Mouse (Mus musculus): ENCODE results near the gene Atg4c. TPM values are rescaled to one million over a fixed set of nuclear protein-coding genes. Genes with fewer than 3 reads are reported as not detected.

The Atg4c gene
- polyA plus RNA-seq, 1 experiment from 2014 or later: 16.9 TPM

DNA sequence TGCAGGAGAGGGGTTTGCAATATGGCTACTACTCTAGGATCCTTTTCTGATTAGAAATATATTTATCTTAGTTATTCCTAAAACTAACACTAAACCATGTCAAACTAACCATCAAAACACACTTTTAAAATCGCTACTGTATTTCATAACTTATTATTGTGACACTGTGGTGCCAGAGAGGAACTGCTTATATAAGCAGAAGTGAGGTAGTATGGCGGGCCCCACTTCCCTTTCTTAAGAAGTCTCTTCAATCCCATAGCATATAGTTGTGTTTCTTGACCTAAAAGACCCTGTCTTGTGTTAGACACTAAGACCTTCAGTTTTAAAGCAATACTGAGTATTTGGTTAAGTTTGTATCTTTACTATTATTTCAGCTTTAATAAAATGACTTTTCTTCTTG, 31.1 kb downstream of the Atg4c start:
- Histone ChIP-seq H3K4me1 (no peaks in the 10 kb centered on the region), H3K9me3 (no peaks in the 10 kb centered on the region), H3K4me2 (no peak overlapping the region), H3K9ac (no peak overlapping the region), H3K27ac (no peak overlapping the region), H3K36me3 (peaks cover 59% of the 10 kb centered on the region), H3K4me3 (no peak overlapping the region), H3K27me3 (no peaks in the 10 kb centered on the region)
- 88% methylated on average over 2 of the region's 2 CpGs for WGBS
- no peak for ATAC-seq (ENCODE audit: insufficient number of reproducible peaks, insufficient read depth, low FRiP score, low TSS enrichment, low read depth)

DNA sequence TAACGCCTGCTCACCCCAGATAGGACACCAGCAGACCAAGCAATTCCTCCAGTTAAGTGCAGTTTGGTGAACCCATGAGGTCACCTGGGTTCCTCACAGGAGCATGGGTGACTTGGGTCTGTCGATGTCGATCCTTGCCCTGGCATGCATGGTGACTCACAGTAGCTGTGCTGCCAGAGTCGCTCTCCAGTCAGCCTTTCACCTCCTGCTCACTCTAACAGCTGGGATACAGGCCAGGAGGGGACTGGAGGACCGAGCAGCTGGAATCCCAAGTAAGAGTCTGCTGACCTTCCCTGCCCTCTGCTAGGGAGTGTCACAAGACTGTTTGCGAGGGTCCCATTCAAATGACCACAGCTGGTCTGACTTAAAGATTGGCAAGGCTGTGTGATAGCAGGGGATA, 33.5 kb downstream of the Atg4c start:
- Histone ChIP-seq H3K9me3 (no peaks in the 10 kb centered on the region), H3K4me1 (no peaks in the 10 kb centered on the region), H3K4me2 (no peak overlapping the region), H3K9ac (no peak overlapping the region), H3K27me3 (no peaks in the 10 kb centered on the region), H3K36me3 (peaks cover 50% of the 10 kb centered on the region), H3K27ac (no peak overlapping the region), H3K4me3 (no peak overlapping the region)
- no peak for ATAC-seq (ENCODE audit: insufficient number of reproducible peaks, insufficient read depth, low FRiP score, low TSS enrichment, low read depth)
- WGBS: 73% methylated on average over 6 of the region's 6 CpGs

DNA sequence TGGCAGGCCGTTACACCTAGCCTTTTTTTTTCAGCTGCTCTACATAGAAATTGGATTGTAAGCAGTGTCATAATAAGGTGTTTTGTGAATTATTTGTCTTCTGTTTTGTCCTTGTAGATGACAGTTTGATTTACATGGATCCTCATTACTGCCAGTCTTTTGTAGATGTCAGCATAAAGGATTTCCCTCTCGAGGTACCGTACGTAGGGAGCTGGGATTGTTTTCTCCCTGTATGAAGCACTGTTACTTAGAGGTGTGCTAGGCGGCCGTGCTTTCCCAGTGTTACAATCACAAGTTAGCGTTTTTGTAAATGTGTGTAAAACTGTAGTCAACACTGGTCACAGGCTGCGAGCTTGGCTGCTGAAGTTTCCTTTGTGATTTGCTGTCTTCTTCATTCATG, 35.6 kb downstream of the Atg4c start:
- H3K27ac ChIP-seq: no peak overlapping the region
- H3K4me2 ChIP-seq: no peak overlapping the region
- H3K27me3 ChIP-seq: no peaks in the 10 kb centered on the region
- H3K4me3 ChIP-seq: no peak overlapping the region
- H3K36me3 ChIP-seq: peaks cover 35% of the 10 kb centered on the region
- H3K9me3 ChIP-seq: no peaks in the 10 kb centered on the region
- WGBS: 89% methylated on average over 8 of the region's 8 CpGs
- H3K9ac ChIP-seq: no peak overlapping the region
- no peaks in the 10 kb centered on the region for H3K4me1 ChIP-seq
- no peak for ATAC-seq (ENCODE audit: insufficient number of reproducible peaks, insufficient read depth, low FRiP score, low TSS enrichment, low read depth)

DNA sequence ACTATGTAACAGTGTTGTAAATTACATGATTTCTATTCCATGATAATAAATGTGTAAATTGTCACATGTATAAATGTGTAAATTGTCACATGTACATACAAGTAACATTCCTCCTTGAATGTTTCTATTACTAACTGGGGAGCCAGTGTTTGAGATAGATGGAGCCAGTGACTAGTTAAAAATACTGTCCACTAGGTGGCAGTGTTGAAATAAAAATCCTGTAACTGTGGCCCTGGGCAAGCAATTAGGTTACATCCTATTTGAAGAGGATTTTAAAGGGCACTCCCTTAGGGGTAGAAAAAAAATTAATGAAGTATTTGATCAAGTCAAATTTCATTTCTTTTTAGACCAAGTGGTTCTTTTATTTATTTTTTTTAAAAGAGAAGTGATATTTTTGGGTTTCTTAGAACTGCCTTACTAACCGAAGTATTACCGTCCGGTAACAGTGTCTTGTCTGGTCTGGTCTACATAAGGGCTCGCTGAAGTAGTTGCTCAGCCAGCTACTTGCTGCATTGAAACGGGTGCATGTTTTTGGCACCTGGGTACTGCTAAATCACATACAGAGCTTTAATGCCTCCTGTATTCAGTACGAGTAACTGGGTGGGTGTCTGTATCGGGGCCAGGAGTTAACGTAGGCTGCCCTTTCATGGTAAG, 41.6 kb downstream of the Atg4c start:
- WGBS: 88% methylated on average over 8 of the region's 8 CpGs

DNA sequence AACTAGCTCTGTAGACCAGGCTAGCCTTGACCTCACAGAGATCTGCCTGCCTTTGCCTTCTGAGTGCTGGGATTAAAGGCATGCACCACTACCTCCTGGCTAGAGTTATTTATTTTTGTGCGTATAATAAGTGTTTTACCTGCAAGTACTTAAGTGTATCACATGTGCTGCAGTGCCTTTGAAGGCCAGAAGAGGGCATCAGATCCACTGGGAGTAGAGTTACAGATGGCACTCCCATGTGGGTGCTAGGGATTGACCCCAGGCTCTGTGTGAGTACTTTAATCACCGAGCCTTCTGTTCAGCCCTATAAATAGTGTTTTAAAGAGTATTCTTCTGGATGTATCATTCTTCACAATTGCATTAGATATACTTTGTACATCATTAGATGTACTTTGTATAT, 44.6 kb downstream of the Atg4c start:
- ATAC-seq (ENCODE audit: insufficient number of reproducible peaks, insufficient read depth, low FRiP score, low TSS enrichment, low read depth): no peak
- H3K4me3 ChIP-seq: no peak overlapping the region
- no peaks in the 10 kb centered on the region for H3K27me3 ChIP-seq
- H3K27ac ChIP-seq: no peak overlapping the region
- peaks cover 16% of the 10 kb centered on the region for H3K36me3 ChIP-seq
- H3K4me1 ChIP-seq: no peaks in the 10 kb centered on the region
- H3K9ac ChIP-seq: no peak overlapping the region
- WGBS: 92% methylated on average over 2 of the region's 2 CpGs
- H3K9me3 ChIP-seq: no peaks in the 10 kb centered on the region
- H3K4me2 ChIP-seq: no peak overlapping the region

More for the DNA sequence above, 41.6 kb downstream of the Atg4c start:
- Histone ChIP-seq H3K9me3 (no peaks in the 10 kb centered on the region), H3K36me3 (peaks cover 11% of the 10 kb centered on the region), H3K4me1 (no peaks in the 10 kb centered on the region), H3K27me3 (no peaks in the 10 kb centered on the region), H3K4me2 (no peak overlapping the region), H3K4me3 (no peak overlapping the region), H3K9ac (no peak overlapping the region), H3K27ac (no peak overlapping the region)
- no peak for ATAC-seq (ENCODE audit: insufficient number of reproducible peaks, insufficient read depth, low FRiP score, low TSS enrichment, low read depth)

DNA sequence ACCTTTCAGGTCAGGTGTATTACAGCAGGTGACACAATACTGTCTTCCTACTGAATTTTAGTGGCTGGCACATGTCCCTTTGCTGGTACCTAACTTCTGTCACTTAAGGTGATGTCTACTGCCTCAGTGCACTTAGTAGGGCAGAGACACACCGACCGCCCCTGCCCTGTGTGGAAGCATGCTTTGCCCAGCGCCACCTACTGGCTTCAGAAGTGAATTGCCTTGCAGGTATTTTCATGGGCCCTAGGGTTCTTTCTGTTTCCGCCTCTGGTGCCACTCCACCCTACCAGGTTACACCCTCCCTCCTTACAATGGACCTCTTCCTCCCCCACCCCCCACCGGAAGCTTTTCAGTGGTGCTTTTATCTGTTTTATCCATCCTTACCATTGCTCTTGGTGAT, 47.9 kb downstream of the Atg4c start:
- H3K36me3 ChIP-seq: peaks cover 17% of the 10 kb centered on the region
- H3K4me2 ChIP-seq: no peak overlapping the region
- ATAC-seq (ENCODE audit: insufficient number of reproducible peaks, insufficient read depth, low FRiP score, low TSS enrichment, low read depth): no peak
- no peak overlapping the region for H3K27ac ChIP-seq
- H3K9me3 ChIP-seq: no peaks in the 10 kb centered on the region
- 52% methylated on average over 5 of the region's 5 CpGs for WGBS
- H3K27me3 ChIP-seq: no peaks in the 10 kb centered on the region
- H3K9ac ChIP-seq: no peak overlapping the region
- no peaks in the 10 kb centered on the region for H3K4me1 ChIP-seq
- no peak overlapping the region for H3K4me3 ChIP-seq

DNA sequence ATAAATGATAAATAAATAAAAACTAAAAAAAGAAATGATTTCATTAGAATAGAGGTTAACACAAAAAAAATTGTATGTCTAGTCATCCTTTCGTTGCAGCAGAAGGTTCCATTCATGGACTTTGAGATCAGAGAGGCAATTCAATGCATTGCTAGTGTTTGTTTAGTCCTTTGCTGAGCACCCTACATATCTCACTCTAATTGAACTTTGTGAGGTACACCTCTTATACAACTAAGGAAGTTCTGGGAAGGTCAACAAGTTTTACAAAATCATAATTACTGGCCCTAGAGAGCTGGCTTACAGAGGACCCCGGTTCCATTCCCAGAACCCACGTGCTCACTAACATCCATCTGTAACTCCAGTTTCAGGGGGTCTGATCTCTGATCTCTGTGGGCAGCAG, 55.6 kb downstream of the Atg4c start:
- no peaks in the 10 kb centered on the region for H3K9me3 ChIP-seq
- WGBS: 91% methylated on average over 3 of the region's 3 CpGs
- H3K36me3 ChIP-seq: 0 out of 2 replicates have a peak, but pooled peaks cover 2% of the 10 kb centered on the region
- no peak overlapping the region for H3K9ac ChIP-seq
- H3K4me1 ChIP-seq: no peaks in the 10 kb centered on the region
- H3K4me2 ChIP-seq: no peak overlapping the region
- no peak overlapping the region for H3K27ac ChIP-seq
- no peaks in the 10 kb centered on the region for H3K27me3 ChIP-seq
- ATAC-seq (ENCODE audit: insufficient number of reproducible peaks, insufficient read depth, low FRiP score, low TSS enrichment, low read depth): no peak
- no peak overlapping the region for H3K4me3 ChIP-seq

DNA sequence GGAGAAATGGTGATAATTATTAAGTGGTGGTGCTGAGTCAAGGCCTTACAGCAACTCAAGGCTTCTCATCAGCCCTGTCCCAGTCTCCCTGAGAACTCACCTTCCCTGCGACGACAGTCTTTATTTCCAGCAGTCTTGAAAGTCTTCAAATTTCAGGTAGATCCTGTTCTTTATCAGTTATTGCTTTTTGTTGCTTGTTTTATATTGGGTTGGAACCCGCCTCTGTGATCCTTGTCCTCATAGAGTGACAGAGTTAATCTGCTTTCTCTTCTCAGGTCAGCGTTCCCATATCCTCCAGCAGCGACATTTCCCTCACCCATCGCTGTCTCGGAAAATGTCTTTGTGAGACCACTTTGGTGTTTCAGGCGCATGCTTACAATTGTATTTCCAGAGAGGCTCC, 56.1 kb downstream of the Atg4c start:
- no peak overlapping the region for H3K4me3 ChIP-seq

DNA sequence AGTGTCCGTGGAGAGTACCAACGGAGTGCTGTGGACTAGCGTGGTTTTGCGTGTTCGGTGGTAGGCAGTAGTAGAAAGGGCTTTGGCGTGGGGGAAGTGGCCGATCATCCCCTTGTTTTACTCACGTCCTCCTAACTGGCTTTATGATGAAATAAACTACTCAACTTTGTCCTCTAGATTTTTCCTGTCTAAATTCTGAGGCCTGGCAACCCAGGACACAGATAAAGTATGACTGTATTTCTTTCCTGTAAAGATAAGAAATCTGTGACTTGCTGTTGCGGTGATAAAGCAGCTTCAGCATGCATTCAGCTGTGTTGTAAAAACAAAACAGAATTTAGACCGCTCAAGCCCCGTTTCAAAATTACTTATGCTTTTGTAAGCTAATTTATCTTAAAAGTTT, 59.2 kb downstream of the Atg4c start:
- no peak for ATAC-seq (ENCODE audit: insufficient number of reproducible peaks, insufficient read depth, low FRiP score, low TSS enrichment, low read depth)
- 94% methylated on average over 11 of the region's 11 CpGs for whole genome bisulfite sequencing
- no peaks in the 10 kb centered on the region for H3K9me3 ChIP-seq
- no peak overlapping the region for H3K4me3 ChIP-seq
- H3K36me3 ChIP-seq: 0 out of 2 replicates have a peak, but pooled peaks cover 3% of the 10 kb centered on the region
- no peaks in the 10 kb centered on the region for H3K4me1 ChIP-seq
- H3K27ac ChIP-seq: no peak overlapping the region
- no peak overlapping the region for H3K9ac ChIP-seq
- H3K27me3 ChIP-seq: no peaks in the 10 kb centered on the region
- no peak overlapping the region for H3K4me2 ChIP-seq

More for the DNA sequence above, 56.1 kb downstream of the Atg4c start:
- WGBS: 93% methylated on average over 8 of the region's 8 CpGs
- Histone ChIP-seq H3K27me3 (no peaks in the 10 kb centered on the region), H3K4me1 (no peaks in the 10 kb centered on the region), H3K4me2 (no peak overlapping the region), H3K9ac (no peak overlapping the region), H3K27ac (no peak overlapping the region), H3K9me3 (no peaks in the 10 kb centered on the region), H3K36me3 (0 out of 2 replicates have a peak, but pooled peaks cover 4% of the 10 kb centered on the region)
- ATAC-seq (ENCODE audit: insufficient number of reproducible peaks, insufficient read depth, low FRiP score, low TSS enrichment, low read depth): no peak

DNA sequence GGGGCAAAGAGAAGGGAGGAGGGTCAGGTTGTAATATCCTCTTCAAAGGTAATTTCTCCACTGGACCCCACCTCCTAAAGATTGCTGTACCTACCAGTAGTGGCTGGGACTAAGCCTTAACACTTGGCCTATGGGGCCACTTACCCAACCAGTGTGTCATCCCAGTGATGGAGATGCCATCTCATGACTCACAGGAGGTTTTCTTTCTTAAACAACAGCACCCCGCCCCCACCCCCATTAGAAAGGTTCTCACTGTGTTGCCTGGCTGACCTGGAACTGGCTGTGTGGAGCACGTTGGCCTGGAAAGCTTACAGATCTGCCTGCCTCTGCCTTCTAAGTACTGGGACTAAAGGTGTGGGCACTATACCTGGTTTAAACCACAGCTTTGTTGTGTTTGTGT, 69.5 kb downstream of the Atg4c start:
- Histone ChIP-seq H3K9ac (no peak overlapping the region), H3K27ac (no peak overlapping the region), H3K36me3 (peaks cover 6% of the 10 kb centered on the region; the same call in 1 of the 2 replicates), H3K4me2 (no peak overlapping the region), H3K27me3 (no peaks in the 10 kb centered on the region), H3K4me3 (no peak overlapping the region), H3K9me3 (no peaks in the 10 kb centered on the region), H3K4me1 (peaks cover 7% of the 10 kb centered on the region)
- ATAC-seq (ENCODE audit: insufficient number of reproducible peaks, insufficient read depth, low FRiP score, low TSS enrichment, low read depth): no peak
- 86% methylated on average over 2 of the region's 2 CpGs for WGBS

DNA sequence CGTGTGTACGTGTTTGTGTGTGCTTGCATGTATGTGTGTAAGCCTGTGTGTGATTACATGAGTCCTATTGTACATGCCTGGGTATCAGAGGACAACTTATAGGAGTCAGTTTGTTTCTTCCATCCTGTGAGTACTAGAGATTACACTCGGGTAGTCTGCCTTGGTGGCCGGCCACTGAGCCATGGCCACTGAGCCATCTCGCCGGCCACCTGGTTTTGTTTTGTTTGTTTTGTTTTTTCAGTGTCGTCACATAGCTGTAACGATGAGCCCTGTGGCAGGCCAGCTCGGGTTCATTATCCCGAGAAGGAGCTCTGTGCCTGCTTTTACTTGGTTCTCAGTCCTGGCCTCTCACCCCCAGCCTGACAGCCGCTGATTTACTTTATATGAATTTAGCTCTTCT, 69.9 kb downstream of the Atg4c start:
- H3K27ac ChIP-seq: no peak overlapping the region
- H3K9me3 ChIP-seq: no peaks in the 10 kb centered on the region
- H3K4me1 ChIP-seq: peaks cover 7% of the 10 kb centered on the region
- no peaks in the 10 kb centered on the region for H3K27me3 ChIP-seq
- H3K4me3 ChIP-seq: no peak overlapping the region
- no peak for ATAC-seq (ENCODE audit: insufficient number of reproducible peaks, insufficient read depth, low FRiP score, low TSS enrichment, low read depth)
- 45% methylated on average over 11 of the region's 11 CpGs for WGBS
- H3K36me3 ChIP-seq: peaks cover 4% of the 10 kb centered on the region; the same call in 1 of the 2 replicates
- no peak overlapping the region for H3K9ac ChIP-seq
- no peak overlapping the region for H3K4me2 ChIP-seq

DNA sequence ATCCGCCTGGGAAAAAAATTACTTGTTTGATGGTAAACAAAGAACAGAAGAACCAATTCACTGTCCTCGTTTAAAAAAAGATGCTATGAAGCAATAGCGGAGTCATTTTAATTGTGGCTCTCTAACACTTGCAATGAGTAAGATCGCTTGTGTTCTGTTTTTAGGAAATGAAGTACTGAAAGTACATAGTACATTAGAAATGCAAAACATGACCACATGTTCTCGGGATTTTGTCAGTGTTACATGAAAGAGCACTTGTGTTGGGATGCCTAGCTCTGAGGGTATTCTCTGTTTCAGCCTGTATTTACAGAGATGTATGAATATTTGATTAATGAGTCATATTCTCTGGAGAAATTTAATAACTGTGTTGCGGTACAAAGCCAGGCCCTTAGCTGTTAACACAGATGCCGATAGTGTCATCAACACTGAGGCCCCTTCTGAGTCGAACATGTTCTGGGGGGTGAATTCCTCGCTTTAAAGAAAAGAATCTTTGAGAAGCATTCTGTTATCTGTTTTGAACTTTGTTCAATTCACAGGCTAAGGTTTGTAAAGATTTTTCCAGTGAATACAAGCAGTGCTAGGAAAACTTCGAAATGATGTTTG, 73.2 kb downstream of the Atg4c start:
- H3K27ac ChIP-seq: no peak overlapping the region
- H3K4me2 ChIP-seq: no peak overlapping the region
- no peaks in the 10 kb centered on the region for H3K27me3 ChIP-seq
- H3K4me1 ChIP-seq: peaks cover 7% of the 10 kb centered on the region; the same call in 1 of the 2 replicates
- no peaks in the 10 kb centered on the region for H3K9me3 ChIP-seq
- no peak overlapping the region for H3K9ac ChIP-seq
- no peak overlapping the region for H3K4me3 ChIP-seq
- 67% methylated on average over 10 of the region's 10 CpGs for WGBS
- no peak for ATAC-seq (ENCODE audit: insufficient number of reproducible peaks, insufficient read depth, low FRiP score, low TSS enrichment, low read depth)
- H3K36me3 ChIP-seq: peaks cover 15% of the 10 kb centered on the region
